Mouse (Mus musculus): ENCODE measurements around the gene Gm6760. TPM values are rescaled to one million over a fixed set of nuclear protein-coding genes. Genes with fewer than 3 reads are reported as not detected.

Gene Gm6760
- not detected in 2 replicates for total RNA-seq (2017)

DNA sequence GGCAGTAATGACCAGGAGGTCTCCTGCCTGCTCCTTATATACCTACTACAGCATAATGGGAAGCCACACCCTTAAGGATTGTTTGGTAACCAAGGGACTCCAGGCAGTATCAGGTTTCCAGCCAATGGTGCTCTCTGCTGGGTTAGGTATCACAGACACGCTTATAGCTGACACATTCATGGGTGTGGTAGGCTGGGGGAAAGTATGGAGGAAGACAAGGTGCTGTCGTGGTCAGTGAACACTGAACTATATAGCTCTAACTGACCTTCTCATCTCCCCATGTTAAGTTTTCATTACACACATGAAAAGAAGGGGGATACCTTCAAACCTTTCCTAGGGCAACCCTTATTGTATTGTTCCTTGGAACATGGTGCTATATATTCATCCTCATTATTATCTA, at the start of gene Gm6760:
Gm6760 (minus strand) TSS at position 101 of the 400 bp plus-strand sequence.
- no peak for ATAC-seq (replicated peaks; ENCODE audit: low read depth, poor library complexity, severe bottlenecking)

DNA sequence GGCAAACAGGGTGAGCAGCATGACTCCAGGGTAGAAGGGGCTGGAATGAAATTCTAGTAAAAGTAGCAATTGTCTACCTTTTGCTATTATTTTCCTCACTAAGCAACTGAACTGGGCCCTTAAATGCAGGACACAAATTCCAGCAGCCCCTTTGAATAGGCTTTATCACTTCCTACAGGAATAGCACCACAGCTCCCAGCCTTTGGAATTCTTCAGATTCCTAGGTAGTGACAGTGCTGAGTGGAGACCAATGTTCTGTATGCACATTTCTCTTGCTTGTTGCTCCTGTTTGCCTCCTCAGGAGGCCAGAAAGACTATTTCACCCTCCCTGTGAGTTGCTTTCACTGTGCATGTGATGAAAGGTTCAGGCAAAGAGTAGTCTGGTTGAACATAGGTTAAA, 29.2 kb upstream of the Gm6760 start:
- ATAC-seq (replicated peaks; ENCODE audit: low read depth, poor library complexity, severe bottlenecking): no peak

GRCm38 (mm10) chrX:64173248-64173647, 21.2 kb upstream of the Gm6760 start, which contains the start of gene 3830417A13Rik:
Gene 3830417A13Rik, plus strand, starts transcription at chrX:64173548.
- no peak for ATAC-seq (replicated peaks; ENCODE audit: low read depth, poor library complexity, severe bottlenecking)

Other genes with a start within 250 kb of the Gm6760 start
- not detected in 2 replicates for gene 3830417A13Rik, start 21.4 kb upstream of the Gm6760 start, total RNA-seq (2017)
- gene Slitrk4, start 124.8 kb upstream of the Gm6760 start, total RNA-seq (2017): not detected in 2 replicates